Mouse (Mus musculus) stomach, embryonic 14.5 days (tissue): ENCODE results near the gene Iqschfp. TPM values are rescaled to one million over a fixed set of nuclear protein-coding genes. Genes with fewer than 3 reads are reported as not detected.
"Not testable (repeated sequence)": the region's sequence is repeated elsewhere in the genome, so short reads cannot be mapped to it uniquely, and the experiment has no call there.

Experiments used
- ATAC-seq: fragments of 200-750 bp; cut with Nextera tagmentation; 2 replicates; pipeline ENCODE4 v1.8.0; 2017; ENCODE audit warnings: low read depth, moderate TSS enrichment; ENCODE audit not compliant: insufficient number of reproducible peaks, insufficient read depth, low FRiP score
- H3K27ac ChIP-seq: fragments of 300-500 bp; sonication (generic); 2 replicates; pipeline ENCODE4 v1.5.1; 2014; ENCODE audit warnings: mild to moderate bottlenecking, low read length, moderate library complexity, mixed read lengths
- H3K27me3 ChIP-seq: fragments of 300-500 bp; sonication (generic); 2 replicates; pipeline ENCODE4 v1.6.1; 2014; ENCODE audit warnings: low read length, control low read depth, mixed read lengths; ENCODE audit not compliant: control insufficient read depth, insufficient read depth
- H3K36me3 ChIP-seq: fragments of 300-500 bp; sonication (generic); 2 replicates; pipeline ENCODE4 v1.6.1; 2014; ENCODE audit warnings: mild to moderate bottlenecking, control low read depth, low read length, moderate library complexity, mixed read lengths; ENCODE audit not compliant: control insufficient read depth, insufficient read depth
- H3K4me1 ChIP-seq: fragments of 300-500 bp; sonication (generic); 2 replicates; pipeline ENCODE4 v1.6.1; 2014; ENCODE audit warnings: low read length, control low read depth, mixed read lengths; ENCODE audit not compliant: control insufficient read depth, insufficient read depth
- H3K4me2 ChIP-seq: fragments of 300-500 bp; sonication (generic); replicated peaks from 2 replicates; pipeline ENCODE4 v1.6.1; 2014; ENCODE audit warnings: low read depth, low read length, control low read depth
- H3K4me3 ChIP-seq: fragments of 300-500 bp; sonication (generic); 2 replicates; pipeline ENCODE4 v1.5.1; 2014; ENCODE audit warnings: low read depth, low read length, control low read depth
- H3K9ac ChIP-seq: fragments of 300-500 bp; sonication (generic); replicated peaks from 2 replicates; pipeline ENCODE4 v1.6.1; 2014; ENCODE audit warnings: low read depth, mild to moderate bottlenecking, control low read depth, low read length, moderate library complexity, mixed read lengths
- H3K9me3 ChIP-seq: fragments of 300-500 bp; sonication (generic); 2 replicates; pipeline ENCODE4 v1.6.1; 2016; ENCODE audit warnings: low read depth, low read length, control low read depth; ENCODE audit not compliant: control insufficient read depth
- WGBS: fragments of 180-500 bp; shearing (Covaris S2); extraction: QIAGEN DNeasy Blood & Tissue Kit; methylation state at CpG from one replicate; pipeline ENCODE4 v1.1.7; 2014; 5-methylcytosine and 5-hydroxymethylcytosine counted together
- polyA plus RNA-seq: library from polyadenylated mRNA; unstranded; fragments of >200 nt; fragmentation: Nextera tagmentation; extraction: Ambion mirVana; gene quantifications from 2 replicates; pipeline ENCODE4 v1.2.1, GENCODE M21; 2014

The Iqschfp gene
- polyA plus RNA-seq, 1 experiment from 2014 or later: 0.20 TPM

DNA sequence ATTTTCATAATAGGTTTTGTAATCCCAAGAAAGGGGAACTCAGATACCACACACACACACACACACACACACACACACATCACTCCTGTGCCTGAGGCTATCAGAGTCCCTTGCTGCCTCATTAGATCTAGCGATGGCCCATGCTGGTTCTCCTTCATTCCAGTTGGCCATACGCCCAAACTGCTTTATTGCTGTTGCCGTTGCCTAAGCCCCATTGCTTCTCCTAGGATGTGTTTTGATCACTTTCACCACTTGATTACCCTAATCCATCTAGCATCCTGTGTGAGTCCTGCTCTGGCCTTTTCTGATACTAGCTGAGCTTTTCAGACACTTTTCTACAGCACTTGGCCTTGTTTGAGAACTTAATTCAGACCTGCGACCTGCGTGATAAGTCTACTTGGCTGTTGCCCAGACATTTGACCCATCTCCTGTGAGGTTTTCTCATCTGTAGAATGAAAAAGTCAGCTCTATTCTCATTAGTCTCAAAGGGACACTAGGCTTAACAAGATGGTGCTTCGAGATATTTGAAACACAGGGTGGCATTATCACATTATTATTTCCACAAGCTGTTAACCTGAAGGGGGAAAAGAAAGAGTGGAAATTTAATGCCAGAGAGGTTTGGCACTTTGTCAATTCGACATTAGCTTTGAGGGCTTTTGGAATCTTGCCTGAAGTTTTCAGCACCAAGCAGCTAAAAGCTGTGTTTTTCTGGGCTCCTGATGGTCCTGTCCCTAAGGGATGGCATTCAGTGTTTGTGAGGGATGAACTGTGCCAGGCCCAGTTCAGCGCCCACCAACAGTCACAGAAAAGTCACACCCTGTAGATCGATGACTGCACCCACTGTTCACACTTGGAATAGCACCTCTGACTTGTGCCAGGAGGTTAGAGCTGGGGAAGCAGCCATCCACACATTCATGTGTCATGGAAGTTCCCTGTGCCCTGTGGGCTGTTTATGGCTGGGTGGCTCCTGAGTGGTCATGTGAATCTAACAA is 179.7 kb downstream of the Iqschfp start:
- WGBS: 80% methylated on average over 9 of the region's 9 CpGs
- no peaks in the 10 kb centered on the region for H3K9me3 ChIP-seq
- no peak for ATAC-seq
- H3K9ac ChIP-seq: no peak overlapping the region
- no peaks in the 10 kb centered on the region for H3K36me3 ChIP-seq
- no peak overlapping the region for H3K4me2 ChIP-seq
- H3K4me3 ChIP-seq: no peak overlapping the region
- no peaks in the 10 kb centered on the region for H3K4me1 ChIP-seq
- no peak overlapping the region for H3K27ac ChIP-seq
- no peaks in the 10 kb centered on the region for H3K27me3 ChIP-seq

DNA sequence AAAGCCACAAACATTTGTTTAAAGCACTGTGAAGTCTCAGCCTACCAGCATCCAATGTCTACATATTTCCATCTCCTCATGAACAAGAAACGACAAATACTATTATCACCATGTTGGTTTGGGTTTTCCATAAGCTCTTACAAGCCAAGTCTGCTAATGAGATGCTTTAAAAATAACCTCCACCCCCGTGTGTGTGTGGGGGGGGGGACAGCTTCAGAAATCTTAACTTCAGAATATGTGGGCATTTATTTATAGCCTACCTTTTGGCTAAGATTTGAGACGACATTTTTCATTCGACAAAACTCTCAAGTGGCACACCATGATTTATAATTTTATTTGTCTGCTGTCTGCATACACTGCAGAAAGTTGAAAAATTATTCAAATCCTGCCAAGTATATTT is 185.4 kb downstream of the Iqschfp start:
- Histone ChIP-seq H3K4me3 (no peak overlapping the region), H3K4me1 (no peaks in the 10 kb centered on the region), H3K4me2 (no peak overlapping the region), H3K36me3 (no peaks in the 10 kb centered on the region), H3K27me3 (no peaks in the 10 kb centered on the region), H3K27ac (no peak overlapping the region), H3K9me3 (no peaks in the 10 kb centered on the region), H3K9ac (no peak overlapping the region)
- 72% methylated on average over 4 of the region's 4 CpGs for WGBS
- ATAC-seq: no peak

DNA sequence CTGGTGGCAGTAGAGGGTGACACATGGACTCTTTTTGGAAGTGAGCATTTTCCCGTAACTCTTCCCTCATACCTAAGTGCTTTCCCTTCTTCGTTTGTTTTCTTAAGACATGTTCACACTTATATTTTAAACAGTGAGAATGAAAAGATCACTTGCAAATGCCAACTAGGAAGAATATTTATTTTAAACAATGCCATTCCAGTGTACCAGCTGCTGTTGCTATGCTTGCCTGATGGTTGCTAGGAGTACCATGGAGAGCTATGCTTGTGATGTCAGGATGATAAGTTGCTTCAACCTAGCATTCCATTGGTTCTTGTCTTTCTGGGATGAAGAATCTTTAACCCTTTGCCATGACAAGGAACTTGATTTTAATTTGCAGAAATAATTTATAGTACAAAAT is 193.0 kb downstream of the Iqschfp start:
- no peak for ATAC-seq
- H3K4me1 ChIP-seq: no peaks in the 10 kb centered on the region
- H3K9ac ChIP-seq: no peak overlapping the region
- WGBS: 62% methylated on average over 2 of the region's 2 CpGs
- H3K36me3 ChIP-seq: no peaks in the 10 kb centered on the region
- no peak overlapping the region for H3K4me3 ChIP-seq
- no peak overlapping the region for H3K4me2 ChIP-seq
- H3K27ac ChIP-seq: no peak overlapping the region
- no peaks in the 10 kb centered on the region for H3K9me3 ChIP-seq
- H3K27me3 ChIP-seq: no peaks in the 10 kb centered on the region

DNA sequence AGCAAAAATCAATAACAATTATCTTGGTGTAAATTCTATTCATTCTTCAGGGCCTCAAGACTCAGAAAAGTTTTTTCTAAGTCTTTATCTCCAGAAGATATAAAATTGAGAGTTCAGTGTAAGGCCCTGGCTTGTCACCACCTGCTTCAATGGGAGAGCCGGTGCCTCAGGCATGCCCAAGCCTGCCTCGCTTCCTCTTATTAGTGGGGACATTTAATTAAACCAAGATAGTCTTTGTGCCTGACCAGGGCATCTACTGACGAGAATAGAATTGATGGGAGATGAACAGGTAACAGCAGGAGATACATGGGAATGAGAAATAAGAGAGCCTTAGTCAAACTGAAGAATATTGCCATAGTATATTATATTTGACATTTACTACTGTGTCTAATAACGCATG is 200.1 kb downstream of the Iqschfp start:
- Histone ChIP-seq H3K9ac (no peak overlapping the region), H3K4me2 (no peak overlapping the region), H3K27ac (no peak overlapping the region), H3K9me3 (no peaks in the 10 kb centered on the region), H3K36me3 (no peaks in the 10 kb centered on the region), H3K27me3 (no peaks in the 10 kb centered on the region), H3K4me1 (no peaks in the 10 kb centered on the region), H3K4me3 (no peak overlapping the region)
- 78% methylated on average over 4 of the region's 4 CpGs for WGBS
- no peak for ATAC-seq

DNA sequence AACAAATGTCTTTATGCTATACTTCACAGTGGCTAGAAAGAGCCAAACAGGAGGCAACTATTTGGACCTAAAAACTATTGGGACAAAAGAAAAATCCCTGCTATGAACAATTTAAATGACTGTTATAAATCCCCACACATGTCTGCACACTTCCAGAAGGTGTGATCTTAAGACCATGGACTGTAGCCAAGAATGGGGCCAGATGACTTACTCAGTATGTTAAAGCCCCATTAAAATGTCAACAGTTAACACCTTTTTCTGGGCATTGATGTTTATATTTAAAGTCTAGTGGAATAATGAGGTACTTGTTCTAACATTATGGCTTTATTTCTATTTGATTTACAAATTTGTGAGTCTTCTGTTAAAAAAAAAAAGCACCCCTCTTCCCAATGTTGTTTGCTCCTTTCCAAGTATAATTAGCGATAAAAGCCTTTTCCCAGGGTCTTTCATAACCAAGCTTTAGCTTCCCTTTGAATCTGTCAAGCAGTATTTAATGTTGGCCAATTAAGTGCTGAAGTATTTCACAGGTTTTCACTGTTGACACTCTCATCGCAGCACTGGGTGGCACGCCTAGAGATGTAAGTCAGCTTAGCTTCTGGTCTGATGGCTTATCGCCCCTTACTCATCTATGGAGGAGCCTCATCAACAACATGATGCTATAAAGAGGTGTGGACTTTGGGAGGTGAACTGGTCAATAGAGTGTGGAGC is 204.8 kb downstream of the Iqschfp start:
- Histone ChIP-seq H3K9ac (no peak overlapping the region), H3K4me1 (no peaks in the 10 kb centered on the region), H3K4me3 (no peak overlapping the region), H3K36me3 (no peaks in the 10 kb centered on the region), H3K27me3 (no peaks in the 10 kb centered on the region), H3K27ac (no peak overlapping the region), H3K9me3 (no peaks in the 10 kb centered on the region), H3K4me2 (no peak overlapping the region)
- no peak for ATAC-seq
- WGBS: 74% methylated on average over 4 of the region's 4 CpGs

DNA sequence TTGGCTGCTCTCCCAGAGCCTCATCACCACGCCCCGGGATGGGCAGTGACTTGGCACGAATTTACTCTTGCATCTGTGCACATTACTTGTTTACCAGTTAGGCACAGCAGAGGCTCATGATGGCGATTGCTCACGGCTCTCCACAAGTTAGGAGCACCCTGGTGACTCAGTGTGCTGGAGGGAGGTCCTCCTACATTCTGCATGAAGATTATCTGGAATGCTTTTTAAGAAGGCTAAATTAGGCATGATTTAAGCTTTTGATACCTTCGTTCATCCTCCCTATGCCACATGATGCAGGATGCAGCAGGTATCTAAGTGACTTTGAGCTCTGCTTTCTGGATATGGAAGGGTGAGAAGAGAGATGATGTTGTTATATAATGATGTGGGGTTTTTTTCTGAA is 207.5 kb downstream of the Iqschfp start:
- 88% methylated on average over 6 of the region's 6 CpGs for WGBS
- not testable (repeated sequence) for H3K27me3 ChIP-seq, H3K4me3 ChIP-seq, H3K27ac ChIP-seq, H3K9ac ChIP-seq, H3K9me3 ChIP-seq, ATAC-seq, H3K4me2 ChIP-seq, H3K4me1 ChIP-seq, H3K36me3 ChIP-seq

DNA sequence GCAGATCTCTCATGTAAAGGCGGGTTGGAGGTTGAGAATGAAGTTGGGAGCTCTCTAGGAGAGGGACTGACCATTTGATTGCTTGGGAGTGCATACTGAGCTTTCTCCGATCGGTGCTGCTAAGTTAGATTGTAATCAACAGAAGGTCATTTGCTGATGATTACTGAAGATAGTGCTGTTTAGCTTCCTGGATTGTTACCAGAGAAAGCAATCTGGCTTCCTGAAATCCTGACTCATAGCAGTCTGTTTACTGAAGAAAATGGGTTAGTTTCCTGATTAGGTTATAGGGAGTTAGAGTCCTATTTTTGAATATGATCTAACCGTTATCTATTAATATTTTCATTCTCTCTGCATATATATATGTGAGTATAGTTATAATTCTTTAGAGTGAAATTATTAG is 209.3 kb downstream of the Iqschfp start:
- 68% methylated on average over 4 of the region's 4 CpGs for WGBS

DNA sequence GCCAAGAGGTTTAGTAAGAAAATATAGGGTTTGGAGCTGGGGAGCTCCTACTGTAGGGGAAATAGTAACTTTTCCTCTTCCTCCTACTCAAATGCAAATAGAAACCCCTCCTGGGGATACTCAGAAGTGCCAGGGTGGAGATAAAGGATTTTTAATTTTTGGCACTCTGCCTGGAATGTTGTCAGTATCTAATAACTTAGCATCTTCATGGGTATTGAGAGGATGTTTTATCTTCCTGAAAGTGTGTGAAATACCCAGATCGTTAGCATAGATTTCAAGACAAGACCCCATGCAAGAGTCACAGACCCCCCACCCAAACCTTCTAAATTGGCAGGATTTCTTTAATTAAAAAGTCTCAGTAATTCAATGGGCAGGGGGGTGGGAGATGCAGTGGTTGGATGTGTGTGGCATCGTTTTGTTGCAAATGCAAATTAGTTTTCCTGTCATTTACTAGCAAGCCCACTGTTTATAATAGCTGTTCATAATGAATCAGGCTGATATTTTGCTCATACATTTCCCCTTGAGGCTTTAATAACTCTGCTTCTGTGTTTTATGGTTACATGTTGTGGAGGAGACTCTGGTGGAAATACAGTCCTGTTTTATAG is 213.2 kb downstream of the Iqschfp start:
- Histone ChIP-seq H3K9ac (no peak overlapping the region), H3K36me3 (no peaks in the 10 kb centered on the region), H3K4me1 (no peaks in the 10 kb centered on the region), H3K4me3 (no peak overlapping the region), H3K4me2 (no peak overlapping the region), H3K27me3 (no peaks in the 10 kb centered on the region), H3K27ac (no peak overlapping the region), H3K9me3 (no peaks in the 10 kb centered on the region)
- no peak for ATAC-seq
- WGBS: 73% methylated on average over 2 of the region's 2 CpGs

More for the DNA sequence above, 209.3 kb downstream of the Iqschfp start:
- ATAC-seq: no peak
- H3K4me2 ChIP-seq: no peak overlapping the region
- no peaks in the 10 kb centered on the region for H3K27me3 ChIP-seq
- no peak overlapping the region for H3K4me3 ChIP-seq
- H3K9ac ChIP-seq: no peak overlapping the region
- H3K4me1 ChIP-seq: no peaks in the 10 kb centered on the region
- H3K9me3 ChIP-seq: no peaks in the 10 kb centered on the region
- H3K27ac ChIP-seq: no peak overlapping the region
- no peaks in the 10 kb centered on the region for H3K36me3 ChIP-seq
